Comparison of ENCODE assay signal across 20 mouse cellular contexts in the genomic region with DNA sequence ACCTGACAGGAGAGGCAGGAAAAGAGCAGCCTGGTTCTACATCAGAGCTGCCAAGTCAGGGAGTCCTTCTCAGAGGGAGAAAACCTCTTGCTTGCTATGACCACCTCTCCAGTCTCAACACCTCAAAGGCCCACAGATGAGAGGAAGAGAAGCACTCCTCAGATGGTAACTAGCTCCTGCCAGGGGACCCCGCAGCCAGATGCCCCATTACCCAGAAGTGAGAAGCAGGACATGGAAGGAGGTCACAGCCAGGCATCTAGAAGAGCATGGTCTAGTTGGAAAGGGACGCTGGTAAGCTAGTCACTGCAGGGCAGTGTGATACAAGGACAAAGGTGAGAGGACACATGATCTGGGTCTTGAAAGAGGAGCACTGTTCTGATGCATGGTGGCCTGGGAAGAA. TPM values are rescaled to one million over a fixed set of nuclear protein-coding genes. Genes with fewer than 3 reads are reported as not detected.
DNase-seq lines count a peak whose midpoint lies in the region; ATAC-seq and TF ChIP-seq lines count a peak whose summit lies in the region.
"Had no signal": no experiment of that assay in that cellular context is flagged by ENCODE, and none has a peak within 500 bp of the region (broad histone marks: within the 10 kb centered on the region; RNA-seq: fewer than 3 reads in every experiment).

No protein-coding gene starts in this region.

- no peaks in the 10 kb centered on the region for H3K27me3 ChIP-seq in heart, embryonic 13.5 days (replicated peaks)
- no peaks in the 10 kb centered on the region for H3K27me3 ChIP-seq in limb, embryonic 13.5 days
- H3K27me3 ChIP-seq in limb, embryonic 10.5 days (ENCODE audit: low read depth, poor library complexity, severe bottlenecking), result no peaks in the 10 kb centered on the region
- H3K27me3 ChIP-seq in liver, postnatal 0 days (ENCODE audit: insufficient read depth, low read length), result no peaks in the 10 kb centered on the region

- peaks cover 36% of the 10 kb centered on the region for H3K36me3 ChIP-seq in heart, embryonic 13.5 days
- peaks cover 21% of the 10 kb centered on the region for H3K36me3 ChIP-seq in limb, embryonic 13.5 days
- H3K36me3 ChIP-seq in limb, embryonic 10.5 days, result peaks cover 51% of the 10 kb centered on the region
- peaks cover 9% of the 10 kb centered on the region; the same call in 1 of the 2 replicates for H3K36me3 ChIP-seq in liver, postnatal 0 days (replicated peaks; ENCODE audit: insufficient read depth, low read length)

- H3K4me1 ChIP-seq in heart, embryonic 13.5 days, result peaks cover 95% of the 10 kb centered on the region
- peaks cover 68% of the 10 kb centered on the region for H3K4me1 ChIP-seq in limb, embryonic 13.5 days
- peaks cover 63% of the 10 kb centered on the region for H3K4me1 ChIP-seq in limb, embryonic 10.5 days
- H3K4me1 ChIP-seq in embryonic fibroblast, embryonic 13.5 days (ENCODE audit: control insufficient read depth, insufficient read depth, low read length), result peaks cover 51% of the 10 kb centered on the region
- peaks cover 67% of the 10 kb centered on the region for H3K4me1 ChIP-seq in liver, postnatal 0 days (ENCODE audit: insufficient read depth)

- no peak for DNase-seq in heart, postnatal 4 days
- no peak for DNase-seq in limb, embryonic 10.5 days (ENCODE audit: low spot score)
- DNase-seq in liver, postnatal 0 days, result no peak
- no peak for DNase-seq in retina, postnatal 1 day
- DNase-seq in urinary bladder, postnatal 36 days (ENCODE audit: low spot score in 2 of 2), result no peak
- DNase-seq: adrenal gland, adult 8-10 months; cerebellum, postnatal 14 days; forebrain, postnatal 0 days; kidney, adult 9 months; lung, embryonic 14.5 days; lung, postnatal 36 days; thymus, postnatal 4 days had no signal

- WGBS in heart, embryonic 13.5 days, result 87% methylated on average over 2 of the region's 2 CpGs
- WGBS in limb, embryonic 13.5 days, result 94% methylated on average over 2 of the region's 2 CpGs
- 96% methylated on average over 2 of the region's 2 CpGs for WGBS in limb, embryonic 10.5 days
- 83% methylated on average over 2 of the region's 2 CpGs for WGBS in liver, postnatal 0 days (ENCODE audit: insufficient replicate concordance)

- H3K4me3 ChIP-seq in heart, embryonic 13.5 days, result no peak overlapping the region
- no peak overlapping the region for H3K4me3 ChIP-seq in limb, embryonic 13.5 days
- H3K4me3 ChIP-seq in limb, embryonic 10.5 days, result no peak overlapping the region
- H3K4me3 ChIP-seq in embryonic fibroblast, embryonic 13.5 days (ENCODE audit: insufficient read depth, low read length), result no peak overlapping the region
- no peak overlapping the region for H3K4me3 ChIP-seq in liver, postnatal 0 days (ENCODE audit: low read depth, low read length)
- H3K4me3 ChIP-seq: forebrain, embryonic 10.5 days; midbrain, embryonic 10.5 days had no signal

- no peaks in the 10 kb centered on the region for H3K9me3 ChIP-seq in heart, embryonic 13.5 days
- H3K9me3 ChIP-seq in limb, embryonic 13.5 days, result no peaks in the 10 kb centered on the region
- H3K9me3 ChIP-seq in limb, embryonic 10.5 days (replicated peaks), result no peaks in the 10 kb centered on the region
- no peaks in the 10 kb centered on the region for H3K9me3 ChIP-seq in liver, postnatal 0 days (ENCODE audit: low read length)
- H3K9me3 ChIP-seq: forebrain, embryonic 10.5 days; midbrain, embryonic 10.5 days had no signal

- TF ChIP-seq CTCF in embryonic fibroblast, embryonic 13.5 days (IDR thresholded peaks at IDR 0.05; ENCODE audit: borderline replicate concordance, insufficient read depth, low read length), result no peak
- no peak for TF ChIP-seq CTCF in liver, postnatal 0 days (IDR thresholded peaks at IDR 0.05; ENCODE audit: low read depth)

- no peak for TF ChIP-seq POLR2A in embryonic fibroblast, embryonic 13.5 days (IDR thresholded peaks at IDR 0.05; ENCODE audit: low read depth, low read length)

- TF ChIP-seq EP300 in liver, postnatal 0 days (IDR thresholded peaks at IDR 0.05; ENCODE audit: low read depth), result no peak

- ATAC-seq in heart, embryonic 13.5 days (ENCODE audit: extremely low read depth, insufficient number of reproducible peaks, low FRiP score, low TSS enrichment), result no peak
- no peak for ATAC-seq in limb, embryonic 13.5 days (ENCODE audit: low FRiP score, low read depth)
- no peak for ATAC-seq in liver, postnatal 0 days
- ATAC-seq: forebrain, postnatal 0 days; hindbrain, embryonic 16.5 days had no signal

- H3K27ac ChIP-seq in heart, embryonic 13.5 days (replicated peaks), result peak overlapping the region; percentile 44
- peak overlapping the region; percentile 22; the same call in 1 of the 2 replicates for H3K27ac ChIP-seq in limb, embryonic 13.5 days
- no peak overlapping the region for H3K27ac ChIP-seq in limb, embryonic 10.5 days
- peak overlapping the region; percentile 11 for H3K27ac ChIP-seq in embryonic fibroblast, embryonic 13.5 days (ENCODE audit: insufficient read depth, low read length)
- 0 out of 2 replicates have a peak overlapping the region, but pooled peaks have one; percentile 5 for H3K27ac ChIP-seq in liver, postnatal 0 days (ENCODE audit: low read depth)
- H3K27ac ChIP-seq: forebrain, embryonic 10.5 days; midbrain, embryonic 10.5 days had no signal

- no peak overlapping the region for H3K4me2 ChIP-seq in heart, embryonic 13.5 days
- no peak overlapping the region for H3K4me2 ChIP-seq in limb, embryonic 13.5 days (replicated peaks)
- H3K4me2 ChIP-seq in liver, postnatal 0 days (ENCODE audit: low read depth, low read length), result no peak overlapping the region
- H3K4me2 ChIP-seq: lung, embryonic 14.5 days had no signal

- no peak overlapping the region for H3K9ac ChIP-seq in heart, embryonic 13.5 days
- H3K9ac ChIP-seq in limb, embryonic 13.5 days, result no peak overlapping the region
- no peak overlapping the region for H3K9ac ChIP-seq in liver, postnatal 0 days (replicated peaks)
- H3K9ac ChIP-seq: forebrain, postnatal 0 days; lung, embryonic 14.5 days had no signal

RNA-seq across cellular contexts. Expression of gene Actn4, which starts 28.3 kb away (rescaled TPM):
- polyA plus RNA-seq in heart, embryonic 13.5 days (2015; fragmentation: Nextera tagmentation; extraction: Ambion mirVana), result 259 and 266 TPM in 2 replicates
- 100 to 1,000 TPM; 224 to 231 TPM for total RNA-seq in heart, postnatal 4 days (2021)
- polyA plus RNA-seq in limb, embryonic 13.5 days (2015; fragmentation: Nextera tagmentation; extraction: Ambion mirVana), result 270 and 300 TPM in 2 replicates
- 253 and 285 TPM in 2 replicates for polyA plus RNA-seq in limb, embryonic 10.5 days (2016; fragmentation: Nextera tagmentation; extraction: Ambion mirVana)
- polyA plus RNA-seq in embryonic fibroblast, embryonic 13.5 days (2011; ENCODE audit: insufficient read length, low read depth, missing spikeins), result 446 and 575 TPM in 2 replicates
- polyA plus RNA-seq in liver, postnatal 0 days (2015; fragmentation: Nextera tagmentation; extraction: Ambion mirVana), result 76.3 and 81.2 TPM in 2 replicates

RNA-seq across cellular contexts. Expression of gene Eif3k, which starts 47.8 kb away (rescaled TPM):
- 257 and 300 TPM in 2 replicates for polyA plus RNA-seq in heart, embryonic 13.5 days (2015; fragmentation: Nextera tagmentation; extraction: Ambion mirVana)
- 100 to 1,000 TPM; 205 to 208 TPM for total RNA-seq in heart, postnatal 4 days (2021)
- 422 and 454 TPM in 2 replicates for polyA plus RNA-seq in limb, embryonic 13.5 days (2015; fragmentation: Nextera tagmentation; extraction: Ambion mirVana)
- polyA plus RNA-seq in limb, embryonic 10.5 days (2016; fragmentation: Nextera tagmentation; extraction: Ambion mirVana), result 446 and 467 TPM in 2 replicates
- polyA plus RNA-seq in embryonic fibroblast, embryonic 13.5 days (2011; ENCODE audit: insufficient read length, low read depth, missing spikeins), result 328 and 347 TPM in 2 replicates
- 162 and 166 TPM in 2 replicates for polyA plus RNA-seq in liver, postnatal 0 days (2015; fragmentation: Nextera tagmentation; extraction: Ambion mirVana)

RNA-seq across cellular contexts. Expression of gene Map4k1, which starts 48.0 kb away (rescaled TPM):
- polyA plus RNA-seq in heart, embryonic 13.5 days (2015; fragmentation: Nextera tagmentation; extraction: Ambion mirVana), result 3.4 and 5.3 TPM in 2 replicates
- 1 to 10 TPM; 1.6 to 2.0 TPM for total RNA-seq in heart, postnatal 4 days (2021)
- polyA plus RNA-seq in limb, embryonic 13.5 days (2015; fragmentation: Nextera tagmentation; extraction: Ambion mirVana), result 9.5 and 10.0 TPM in 2 replicates
- polyA plus RNA-seq in limb, embryonic 10.5 days (2016; fragmentation: Nextera tagmentation; extraction: Ambion mirVana), result 18.9 and 19.4 TPM in 2 replicates
- polyA plus RNA-seq in embryonic fibroblast, embryonic 13.5 days (2011; ENCODE audit: insufficient read length, low read depth, missing spikeins), result 2.0 and 2.2 TPM in 2 replicates
- polyA plus RNA-seq in liver, postnatal 0 days (2015; fragmentation: Nextera tagmentation; extraction: Ambion mirVana), result 11.9 and 16.5 TPM in 2 replicates

RNA-seq across cellular contexts. Expression of gene Capn12, which starts 52.6 kb away (rescaled TPM):
- polyA plus RNA-seq in heart, embryonic 13.5 days (2015; fragmentation: Nextera tagmentation; extraction: Ambion mirVana), result 0.15 and 0.38 TPM in 2 replicates
- total RNA-seq in heart, postnatal 4 days (2021), result under 1 TPM; 0.31 to 0.83 TPM
- 0.94 and 0.97 TPM in 2 replicates for polyA plus RNA-seq in limb, embryonic 13.5 days (2015; fragmentation: Nextera tagmentation; extraction: Ambion mirVana)
- polyA plus RNA-seq in limb, embryonic 10.5 days (2016; fragmentation: Nextera tagmentation; extraction: Ambion mirVana), result 0.44 and 0.48 TPM in 2 replicates
- polyA plus RNA-seq in embryonic fibroblast, embryonic 13.5 days (2011; ENCODE audit: insufficient read length, low read depth, missing spikeins), result 0.23 TPM in 1 of 2 replicates, not detected in the other
- 0.09 and 0.23 TPM in 2 replicates for polyA plus RNA-seq in liver, postnatal 0 days (2015; fragmentation: Nextera tagmentation; extraction: Ambion mirVana)
- total RNA-seq: forebrain, postnatal 0 days; granulocyte monocyte progenitor cell, adult 5-6 weeks; hematopoietic stem cell, adult 5-6 weeks had no signal
